Mouse (Mus musculus): ENCODE data around the gene Cnot10. TPM values are rescaled to one million over a fixed set of nuclear protein-coding genes. Genes with fewer than 3 reads are reported as not detected.

The Cnot10 gene
- polyA plus RNA-seq, 1 experiment = 32.7 TPM

GRCm38 (mm10) chr9:114543882-114544753 lies 95.9 kb downstream of the Cnot10 start:
- H3ac ChIP-seq (ENCODE audit: control insufficient read depth, insufficient read length, low read depth) = no peak overlapping the region
- H3K27me3 ChIP-seq (ENCODE audit: control insufficient read depth, insufficient read depth, insufficient read length) = no peaks in the 10 kb centered on the region
- TF ChIP-seq USF1 (IDR thresholded peaks at IDR 0.05; ENCODE audit: low read depth) (no peak), CTCF (IDR thresholded peaks at IDR 0.05; ENCODE audit: control insufficient read depth, insufficient read depth, insufficient read length) (no peak), CEBPB (IDR thresholded peaks at IDR 0.05; ENCODE audit: low read depth) (no peak), MAX (IDR thresholded peaks at IDR 0.05) (no peak), MYOD1 (IDR thresholded peaks at IDR 0.05; ENCODE audit: control insufficient read depth, insufficient read length, low read depth) (no peak)
- no peaks in the 10 kb centered on the region for H3K79me3 ChIP-seq (ENCODE audit: low read depth)
- no peaks in the 10 kb centered on the region for H3K79me2 ChIP-seq (ENCODE audit: control insufficient read depth, insufficient read depth)
- H3K4me3 ChIP-seq (ENCODE audit: insufficient read depth, poor library complexity, severe bottlenecking) = no peak overlapping the region
- H3K36me3 ChIP-seq (ENCODE audit: control insufficient read depth, insufficient read depth) = no peaks in the 10 kb centered on the region

DNA sequence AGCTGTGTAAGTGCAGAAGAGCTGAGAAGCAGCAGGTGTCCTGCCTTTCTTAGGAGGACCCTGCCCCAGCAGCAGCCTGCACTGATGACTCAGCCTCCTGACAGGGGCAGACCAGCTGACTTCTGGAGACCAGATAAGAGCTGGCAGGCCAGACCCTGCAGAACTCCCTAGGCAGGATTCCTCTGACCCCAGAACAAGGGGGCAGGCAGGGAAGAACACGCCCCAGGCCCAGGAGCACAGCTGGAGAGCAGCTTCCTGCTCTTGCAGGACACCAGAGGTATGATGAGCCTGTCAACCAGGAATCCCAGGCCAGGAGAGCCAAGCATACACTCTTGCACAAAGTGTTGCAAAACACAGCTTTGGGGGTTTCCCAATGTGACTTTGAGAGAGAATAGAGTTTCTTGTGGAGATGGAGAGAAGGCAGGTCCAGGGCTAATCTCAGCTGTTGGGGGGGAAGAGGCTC lies 98.7 kb downstream of the Cnot10 start:
- TF ChIP-seq MAX (IDR thresholded peaks at IDR 0.05) (no peak), CEBPB (IDR thresholded peaks at IDR 0.05; ENCODE audit: low read depth) (no peak), USF1 (IDR thresholded peaks at IDR 0.05; ENCODE audit: low read depth) (no peak), MYOD1 (IDR thresholded peaks at IDR 0.05; ENCODE audit: control insufficient read depth, insufficient read length, low read depth) (no peak), MYOG (IDR thresholded peaks at IDR 0.05; ENCODE audit: control insufficient read depth, extremely low read depth, insufficient read length) (no peak), CTCF (IDR thresholded peaks at IDR 0.05; ENCODE audit: control insufficient read depth, insufficient read depth, insufficient read length) (no peak), FOSL1 (IDR thresholded peaks at IDR 0.05; ENCODE audit: insufficient read depth, low read length, poor library complexity, severe bottlenecking) (no peak)
- H3K4me3 ChIP-seq (ENCODE audit: insufficient read depth, poor library complexity, severe bottlenecking) = no peak overlapping the region
- H3K79me2 ChIP-seq (ENCODE audit: control insufficient read depth, insufficient read depth) = no peaks in the 10 kb centered on the region
- H3K36me3 ChIP-seq (ENCODE audit: control insufficient read depth, insufficient read depth) = no peaks in the 10 kb centered on the region
- no peaks in the 10 kb centered on the region for H3K79me3 ChIP-seq (ENCODE audit: low read depth)
- H3K27me3 ChIP-seq (ENCODE audit: control insufficient read depth, insufficient read depth, insufficient read length) = no peaks in the 10 kb centered on the region
- H3ac ChIP-seq (ENCODE audit: control insufficient read depth, insufficient read length, low read depth) = no peak overlapping the region

DNA sequence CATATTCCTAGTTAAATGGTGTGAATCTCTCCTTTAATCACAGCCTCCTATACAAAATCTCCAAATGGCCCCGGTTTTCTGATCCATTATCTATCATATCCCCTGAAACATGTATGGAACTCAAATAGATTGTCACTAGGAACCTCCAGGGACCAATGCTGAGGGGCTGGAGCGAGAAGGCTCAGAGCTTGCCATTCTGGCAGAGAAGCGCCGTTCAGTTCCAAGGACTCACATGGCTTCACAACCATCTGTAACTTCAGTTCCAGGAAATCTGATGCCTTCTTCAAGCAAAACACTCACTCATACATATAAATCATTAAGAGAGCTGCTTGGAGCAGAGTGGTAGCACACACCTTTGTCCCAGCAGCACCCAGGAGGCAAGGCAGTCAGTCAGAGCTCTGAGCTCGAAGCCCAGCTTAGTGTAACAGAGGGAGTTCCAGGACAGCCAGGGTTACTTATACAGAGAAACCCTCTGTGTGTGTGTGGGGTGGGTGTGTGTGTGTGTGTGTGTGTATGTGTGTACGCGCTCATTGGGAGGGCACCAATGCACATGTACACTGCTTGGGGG lies 100.9 kb downstream of the Cnot10 start:
- no peaks in the 10 kb centered on the region for H3K36me3 ChIP-seq (ENCODE audit: control insufficient read depth, insufficient read depth)
- no peaks in the 10 kb centered on the region for H3K79me2 ChIP-seq (ENCODE audit: control insufficient read depth, insufficient read depth)
- no peaks in the 10 kb centered on the region for H3K27me3 ChIP-seq (ENCODE audit: control insufficient read depth, insufficient read depth, insufficient read length)
- no peak overlapping the region for H3K4me3 ChIP-seq (ENCODE audit: insufficient read depth, poor library complexity, severe bottlenecking)
- TF ChIP-seq USF1 (IDR thresholded peaks at IDR 0.05; ENCODE audit: low read depth) = no peak
- H3ac ChIP-seq (ENCODE audit: control insufficient read depth, insufficient read length, low read depth) = no peak overlapping the region
- no peaks in the 10 kb centered on the region for H3K79me3 ChIP-seq (ENCODE audit: low read depth)

DNA sequence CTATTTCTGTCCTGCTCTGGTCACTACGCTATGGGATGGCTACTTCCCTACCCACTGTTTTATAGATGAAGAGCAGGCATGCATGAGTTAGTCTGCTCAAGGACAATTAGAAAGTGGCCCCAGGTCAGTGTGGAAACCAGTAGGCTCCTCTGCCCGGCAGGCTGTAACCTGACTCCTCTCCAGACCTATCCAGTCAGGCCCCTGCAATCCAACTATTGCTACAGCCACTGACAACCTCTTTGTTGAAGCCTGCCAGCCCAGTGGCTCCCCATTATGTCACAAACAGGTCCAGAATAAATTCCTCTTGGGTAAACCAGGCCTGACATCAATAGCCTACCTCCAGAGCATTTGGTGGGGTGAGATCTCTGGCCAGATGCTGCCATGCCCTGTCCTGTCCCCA lies 103.4 kb downstream of the Cnot10 start:
- Histone ChIP-seq H3K79me2 (ENCODE audit: control insufficient read depth, insufficient read depth) (no peaks in the 10 kb centered on the region), H3K36me3 (ENCODE audit: control insufficient read depth, insufficient read depth) (no peaks in the 10 kb centered on the region), H3ac (ENCODE audit: control insufficient read depth, insufficient read length, low read depth) (no peak overlapping the region), H3K27me3 (ENCODE audit: control insufficient read depth, insufficient read depth, insufficient read length) (no peaks in the 10 kb centered on the region), H3K4me3 (ENCODE audit: insufficient read depth, poor library complexity, severe bottlenecking) (no peak overlapping the region), H3K79me3 (ENCODE audit: low read depth) (no peaks in the 10 kb centered on the region)
- TF ChIP-seq CTCF (IDR thresholded peaks at IDR 0.05; ENCODE audit: control insufficient read depth, insufficient read depth, insufficient read length) (no peak), MYOG (IDR thresholded peaks at IDR 0.05; ENCODE audit: control insufficient read depth, extremely low read depth, insufficient read length) (no peak), MAX (IDR thresholded peaks at IDR 0.05) (no peak), FOSL1 (IDR thresholded peaks at IDR 0.05; ENCODE audit: insufficient read depth, low read length, poor library complexity, severe bottlenecking) (no peak), USF1 (IDR thresholded peaks at IDR 0.05; ENCODE audit: low read depth) (no peak), MYOD1 (IDR thresholded peaks at IDR 0.05; ENCODE audit: control insufficient read depth, insufficient read length, low read depth) (no peak), CEBPB (IDR thresholded peaks at IDR 0.05; ENCODE audit: low read depth) (no peak)

Other genes starting within 250 kb of the Cnot10 start
- 116 TPM for gene Crtap, start 249.5 kb downstream of the Cnot10 start, polyA plus RNA-seq (2012; fragmentation: generic; extraction: Trizol)
- gene Glb1, start 239.1 kb downstream of the Cnot10 start, polyA plus RNA-seq (2012; fragmentation: generic; extraction: Trizol) = 21.1 TPM
- gene Tmppe, start 239.1 kb downstream of the Cnot10 start, polyA plus RNA-seq (2012; fragmentation: generic; extraction: Trizol) = 2.5 TPM
- gene Ccr4, start 135.3 kb downstream of the Cnot10 start, polyA plus RNA-seq (2012; fragmentation: generic; extraction: Trizol) = not detected
- not detected for gene C130032M10Rik, start 124.5 kb downstream of the Cnot10 start, polyA plus RNA-seq (2012; fragmentation: generic; extraction: Trizol)
- gene Trim71, start 75.8 kb downstream of the Cnot10 start, polyA plus RNA-seq (2012; fragmentation: generic; extraction: Trizol) = 0.01 TPM
- 41.1 TPM for gene Dync1li1, start 48.6 kb upstream of the Cnot10 start, polyA plus RNA-seq (2012; fragmentation: generic; extraction: Trizol)
- gene Cmtm6, start 90.9 kb upstream of the Cnot10 start, polyA plus RNA-seq (2012; fragmentation: generic; extraction: Trizol) = 13.2 TPM
- 61.4 TPM for gene Cmtm7, start 141.7 kb upstream of the Cnot10 start, polyA plus RNA-seq (2012; fragmentation: generic; extraction: Trizol)
- not detected for gene Cmtm8, start 204.0 kb upstream of the Cnot10 start, polyA plus RNA-seq (2012; fragmentation: generic; extraction: Trizol)

Data from C2C12 (cell line).